Mouse (Mus musculus) liver, postnatal 0 days (tissue): ENCODE measurements around the gene Nusap1. TPM values are rescaled to one million over a fixed set of nuclear protein-coding genes. Genes with fewer than 3 reads are reported as not detected.
"Not testable (repeated sequence)": the region's sequence is repeated elsewhere in the genome, so short reads cannot be mapped to it uniquely, and the experiment has no call there.

Experiments used
- ATAC-seq: fragments of 200-750 bp; cut with Nextera tagmentation; 2 replicates; pipeline ENCODE4 v1.8.0; 2017; ENCODE audit warnings: mild to moderate bottlenecking, moderate library complexity
- DNase-seq: peaks from one replicate; pipeline ENCODE4 v3.0.0-alpha.2; 2016
- H3K27ac ChIP-seq: fragments of 300-500 bp; sonication (generic); 2 replicates; pipeline ENCODE4 v1.5.1; 2014; ENCODE audit warnings: antibody characterized with exemption, moderate library complexity, mild to moderate bottlenecking, low read depth
- H3K27me3 ChIP-seq: fragments of 300-500 bp; sonication (generic); 2 replicates; pipeline ENCODE4 v1.6.1; 2014; ENCODE audit warnings: low read length, control low read depth, mixed read lengths; ENCODE audit not compliant: insufficient read depth
- H3K36me3 ChIP-seq: fragments of 300-500 bp; sonication (generic); replicated peaks from 2 replicates; pipeline ENCODE4 v1.6.1; 2014; ENCODE audit warnings: mild to moderate bottlenecking, control low read depth, low read length, moderate library complexity, mixed read lengths; ENCODE audit not compliant: insufficient read depth
- H3K4me1 ChIP-seq: fragments of 300-500 bp; sonication (generic); 2 replicates; pipeline ENCODE4 v1.6.1; 2014; ENCODE audit warnings: antibody characterized with exemption, mild to moderate bottlenecking, control low read depth; ENCODE audit not compliant: insufficient read depth
- H3K4me2 ChIP-seq: fragments of 300-500 bp; sonication (generic); 2 replicates; pipeline ENCODE4 v1.6.1; 2014; ENCODE audit warnings: low read depth, mild to moderate bottlenecking, low read length, moderate library complexity, mixed read lengths
- H3K4me3 ChIP-seq: fragments of 300-500 bp; sonication (generic); 2 replicates; pipeline ENCODE4 v1.5.1; 2014; ENCODE audit warnings: low read depth, low read length
- H3K9ac ChIP-seq: fragments of 300-500 bp; sonication (generic); replicated peaks from 2 replicates; pipeline ENCODE4 v1.6.1; 2014; ENCODE audit warnings: mild to moderate bottlenecking, moderate library complexity
- H3K9me3 ChIP-seq: fragments of 300-500 bp; sonication (generic); 2 replicates; pipeline ENCODE4 v1.6.1; 2016; ENCODE audit warnings: mild to moderate bottlenecking, control low read depth, low read length, mixed read lengths
- CTCF ChIP-seq: sonication (generic); IDR thresholded peaks from 2 replicates; pipeline ENCODE4 v1.5.1; 2016; ENCODE audit warnings: antibody characterized with exemption, low read depth
- EP300 ChIP-seq: IDR thresholded peaks from 2 replicates; pipeline ENCODE4 v1.6.1; 2016; ENCODE audit warnings: antibody characterized with exemption, low read depth, mild to moderate bottlenecking
- WGBS: fragments of 180-500 bp; shearing (Covaris S2); extraction: QIAGEN DNeasy Blood & Tissue Kit; methylation state at CpG from one replicate; pipeline ENCODE4 v1.1.7; 2014; ENCODE audit not compliant: insufficient replicate concordance; 5-methylcytosine and 5-hydroxymethylcytosine counted together
- polyA plus RNA-seq: library from polyadenylated mRNA; unstranded; fragments of >200 nt; fragmentation: Nextera tagmentation; extraction: Ambion mirVana; gene quantifications from 2 replicates; pipeline ENCODE4 v1.2.1, GENCODE M21; 2015

Nusap1 gene
- polyA plus RNA-seq, 1 experiment from 2014 or later = 48.5 TPM

DNA sequence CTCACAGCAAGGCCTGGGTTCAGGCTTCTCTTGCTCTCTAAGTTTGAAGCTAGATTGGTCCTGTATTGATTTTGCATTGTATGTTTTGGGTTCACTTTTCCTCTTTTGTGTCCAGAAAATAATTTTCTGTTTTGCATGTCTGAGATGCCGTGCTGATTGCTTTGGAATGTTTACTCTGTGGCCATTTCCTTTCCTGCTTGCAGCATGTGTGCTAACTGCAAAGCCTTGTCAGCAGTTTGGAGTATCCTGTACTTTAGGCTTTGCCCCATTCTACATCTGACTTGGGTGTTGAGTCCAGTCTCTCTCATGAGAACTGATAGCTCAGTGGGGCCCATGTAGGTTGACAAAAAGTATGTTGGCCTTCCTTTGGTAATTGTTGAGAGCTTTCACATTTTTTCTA is 15.6 kb upstream of the Nusap1 start:
- no peak for TF ChIP-seq CTCF
- no peak for TF ChIP-seq EP300
- 39% methylated on average over 1 of the region's 1 CpGs for WGBS
- Histone ChIP-seq H3K4me1 (peaks cover 22% of the 10 kb centered on the region), H3K4me2 (0 out of 2 replicates have a peak overlapping the region, but pooled peaks have one; percentile 7), H3K27me3 (no peaks in the 10 kb centered on the region), H3K36me3 (peaks cover 61% of the 10 kb centered on the region), H3K9me3 (no peaks in the 10 kb centered on the region), H3K4me3 (no peak overlapping the region), H3K9ac (no peak overlapping the region), H3K27ac (peak overlapping the region; percentile 81; the same call in 1 of the 2 replicates)
- ATAC-seq (no peak), DNase-seq (no peak)

DNA sequence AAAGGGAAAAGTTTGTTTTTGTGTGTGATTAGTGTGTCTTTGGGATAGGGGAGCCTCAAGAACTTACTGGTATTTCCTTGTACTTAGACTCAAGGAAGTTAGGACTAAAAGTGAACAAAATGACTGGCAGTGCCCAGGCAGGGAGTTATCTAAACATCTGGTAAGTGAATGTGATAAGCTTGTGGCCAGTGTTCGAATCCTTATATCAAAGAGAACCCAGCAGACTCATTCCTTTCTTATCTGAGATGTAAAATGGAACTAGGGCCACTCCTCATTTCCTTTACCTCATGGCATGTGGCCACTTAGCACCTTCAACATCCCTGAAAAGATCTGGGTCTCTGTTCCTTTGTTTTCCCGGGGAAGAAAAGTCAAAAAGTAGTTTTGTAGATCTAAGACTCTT is 14.2 kb upstream of the Nusap1 start:
- H3K4me2 ChIP-seq = peak overlapping the region; percentile 1
- H3K9ac ChIP-seq = no peak overlapping the region

DNA sequence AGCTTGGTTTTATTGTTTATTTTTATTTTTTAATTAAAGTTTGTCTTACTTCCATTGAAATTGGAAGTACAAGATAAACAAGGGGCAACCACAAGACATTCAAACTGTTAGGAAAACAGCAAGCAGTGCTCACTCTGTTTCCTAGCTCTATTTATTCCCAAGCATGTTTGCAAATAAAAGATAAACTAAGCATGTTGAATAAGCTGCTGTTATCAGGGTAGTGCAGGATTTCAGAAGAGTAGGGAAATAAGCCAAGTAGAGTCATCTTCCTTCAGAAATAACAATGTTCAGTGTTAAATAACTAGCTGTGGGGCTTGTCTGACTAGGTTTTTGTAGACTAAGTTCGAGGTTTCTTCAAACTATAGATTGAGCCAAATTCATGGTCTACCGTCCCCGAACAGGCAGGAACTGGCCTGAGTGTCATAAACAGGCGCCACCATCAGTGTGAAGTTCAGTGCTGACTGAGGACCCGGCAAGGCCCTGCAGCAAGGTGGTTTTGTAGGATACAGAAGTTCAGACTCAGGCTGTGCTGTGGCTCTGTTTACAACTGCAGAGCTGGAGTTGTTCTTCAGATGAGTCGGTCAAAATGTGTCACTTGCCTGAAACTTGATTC is 12.6 kb upstream of the Nusap1 start:
- H3K9ac ChIP-seq = no peak overlapping the region
- DNase-seq (peak; percentile 54), ATAC-seq (peak; percentile 92)
- TF ChIP-seq EP300 = peak; percentile 97
- no peak for TF ChIP-seq CTCF
- no peaks in the 10 kb centered on the region for H3K9me3 ChIP-seq
- no peaks in the 10 kb centered on the region for H3K27me3 ChIP-seq
- no peak overlapping the region for H3K4me3 ChIP-seq
- H3K36me3 ChIP-seq = peaks cover 62% of the 10 kb centered on the region
- peak overlapping the region; percentile 81 for H3K27ac ChIP-seq
- H3K4me2 ChIP-seq = peak overlapping the region; percentile 43
- H3K4me1 ChIP-seq = peaks cover 19% of the 10 kb centered on the region
- WGBS = 57% methylated on average over 6 of the region's 6 CpGs

More for the DNA sequence above, 14.2 kb upstream of the Nusap1 start:
- WGBS = 55% methylated on average over 2 of the region's 2 CpGs
- no peaks in the 10 kb centered on the region for H3K27me3 ChIP-seq
- H3K4me3 ChIP-seq = no peak overlapping the region
- peaks cover 62% of the 10 kb centered on the region for H3K36me3 ChIP-seq
- H3K27ac ChIP-seq = peak overlapping the region; percentile 81
- TF ChIP-seq EP300 (peak; percentile 68), CTCF (no peak)
- peaks cover 19% of the 10 kb centered on the region for H3K4me1 ChIP-seq
- ATAC-seq = no peak
- no peak for DNase-seq
- H3K9me3 ChIP-seq = no peaks in the 10 kb centered on the region

DNA sequence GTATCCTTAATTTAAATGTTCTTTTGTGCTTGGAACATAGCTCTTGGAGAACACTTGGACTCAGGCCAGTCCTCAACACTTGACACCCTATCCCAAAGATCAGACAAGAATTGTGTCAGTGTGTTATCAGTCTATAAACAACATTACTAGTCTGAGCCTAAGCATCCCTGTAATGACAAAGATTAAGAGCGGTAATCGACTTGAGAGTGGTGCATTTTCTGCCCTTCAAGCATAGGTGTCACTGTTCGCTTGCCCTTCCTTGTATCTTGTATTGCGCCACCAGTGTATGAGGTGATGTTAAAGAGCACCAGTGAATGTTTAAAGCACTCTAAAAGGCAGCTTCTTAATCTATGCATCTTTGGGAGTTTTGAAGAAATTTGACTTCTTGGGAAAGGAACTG is 11.1 kb upstream of the Nusap1 start:
- DNase-seq (no peak), ATAC-seq (peak; percentile 60)
- 57% methylated on average over 4 of the region's 4 CpGs for WGBS
- Histone ChIP-seq H3K27me3 (no peaks in the 10 kb centered on the region), H3K4me1 (peaks cover 19% of the 10 kb centered on the region), H3K4me3 (no peak overlapping the region), H3K9me3 (no peaks in the 10 kb centered on the region), H3K4me2 (peak overlapping the region; percentile 33; the same call in 1 of the 2 replicates), H3K27ac (peak overlapping the region; percentile 81; the same call in 1 of the 2 replicates), H3K36me3 (peaks cover 63% of the 10 kb centered on the region), H3K9ac (no peak overlapping the region)
- peak; percentile 85 for TF ChIP-seq CTCF
- TF ChIP-seq EP300 = peak; percentile 83

- no peaks in the 10 kb centered on the region for H3K27me3 ChIP-seq
- H3K9me3 ChIP-seq = no peaks in the 10 kb centered on the region
- peak overlapping the region; percentile 85 for H3K9ac ChIP-seq
- no peak for TF ChIP-seq EP300
- no peak for TF ChIP-seq CTCF
- peak; percentile 60 for ATAC-seq
- H3K36me3 ChIP-seq = peaks cover 8% of the 10 kb centered on the region; the same call in 1 of the 2 replicates
- peak overlapping the region; percentile 78 for H3K4me3 ChIP-seq
- H3K4me1 ChIP-seq = 0 out of 2 replicates have a peak, but pooled peaks cover 4% of the 10 kb centered on the region
- peak overlapping the region; percentile 75 for H3K4me2 ChIP-seq
- WGBS = under 1% methylated on average over 13 of the region's 13 CpGs
- H3K27ac ChIP-seq = peak overlapping the region; percentile 89
- DNase-seq = no peak
Measured at GRCm38 (mm10) chr2:119617841-119618198, 278 bp upstream of the Nusap1 start.

GRCm38 (mm10) chr2:119619002-119619401 is 904 bp downstream of the Nusap1 start:
- Histone ChIP-seq H3K4me3 (peak overlapping the region; percentile 78), H3K27ac (peak overlapping the region; percentile 61), H3K9ac (peak overlapping the region; percentile 79), H3K4me2 (peak overlapping the region; percentile 75), H3K36me3 (peaks cover 12% of the 10 kb centered on the region)
- H3K9me3 ChIP-seq, DNase-seq, H3K4me1 ChIP-seq, ATAC-seq, H3K27me3 ChIP-seq: not testable (repeated sequence)
- WGBS = 5% methylated on average over 6 of the region's 6 CpGs
